Mouse (Mus musculus): ENCODE results near the gene Cit.
"Not testable (repeated sequence)": the region's sequence is repeated elsewhere in the genome, so short reads cannot be mapped to it uniquely, and the experiment has no call there.

Gene Cit

GRCm38 (mm10) chr5:115844766-115845634 is at the start of gene Cit:
TSS of gene Cit (plus strand) at chr5:115845278.
- peak; percentile 98 for DNase-seq (ENCODE audit: low read depth)

GRCm38 (mm10) chr5:115799016-115799894 is 45.8 kb upstream of the Cit start:
- peak; percentile 79 for DNase-seq (ENCODE audit: low read depth)

GRCm38 (mm10) chr5:115799895-115800232 is 45.2 kb upstream of the Cit start:
- no peak for DNase-seq (ENCODE audit: low read depth)

GRCm38 (mm10) chr5:115812262-115812661 is 32.8 kb upstream of the Cit start:
- DNase-seq (ENCODE audit: low read depth) = no peak

- DNase-seq (ENCODE audit: low read depth) = peak; percentile 48
Observed at GRCm38 (mm10) chr5:115817022-115817421, 28.1 kb upstream of the Cit start.

- not testable (repeated sequence) for DNase-seq (ENCODE audit: low read depth)
Observed at GRCm38 (mm10) chr5:115817655-115818054, 27.4 kb upstream of the Cit start.

- DNase-seq (ENCODE audit: low read depth) = peak; percentile 50
Observed at GRCm38 (mm10) chr5:115819966-115820365, 25.1 kb upstream of the Cit start.

- DNase-seq (ENCODE audit: low read depth) = peak; percentile 40
Observed at GRCm38 (mm10) chr5:115821200-115821599, 23.9 kb upstream of the Cit start.

- peak; percentile 36 for DNase-seq (ENCODE audit: low read depth)
Observed at GRCm38 (mm10) chr5:115821910-115822309, 23.2 kb upstream of the Cit start.

GRCm38 (mm10) chr5:115832754-115833153 is 12.3 kb upstream of the Cit start:
- no peak for DNase-seq (ENCODE audit: low read depth)

GRCm38 (mm10) chr5:115833806-115834205 is 11.3 kb upstream of the Cit start:
- not testable (repeated sequence) for DNase-seq (ENCODE audit: low read depth)

- DNase-seq (ENCODE audit: low read depth) = peak; percentile 54
Observed at GRCm38 (mm10) chr5:115835291-115835690, 9.8 kb upstream of the Cit start.

GRCm38 (mm10) chr5:115838059-115838458 is 7.0 kb upstream of the Cit start:
- DNase-seq (ENCODE audit: low read depth) = peak; percentile 34

GRCm38 (mm10) chr5:115840453-115840852 is 4.6 kb upstream of the Cit start:
- DNase-seq (ENCODE audit: low read depth) = peak; percentile 60

GRCm38 (mm10) chr5:115840946-115841775 is 3.9 kb upstream of the Cit start:
- peak; percentile 36 for DNase-seq (ENCODE audit: low read depth)

GRCm38 (mm10) chr5:115844368-115844765 is 711 bp upstream of the Cit start:
- DNase-seq (ENCODE audit: low read depth) = no peak

- DNase-seq (ENCODE audit: low read depth) = no peak
Observed at GRCm38 (mm10) chr5:115845635-115846174, 627 bp downstream of the Cit start.

GRCm38 (mm10) chr5:115847166-115847565 is 2.1 kb downstream of the Cit start:
- DNase-seq (ENCODE audit: low read depth) = no peak

- no peak for DNase-seq (ENCODE audit: low read depth)
Observed at GRCm38 (mm10) chr5:115848463-115848862, 3.4 kb downstream of the Cit start.

- no peak for DNase-seq (ENCODE audit: low read depth)
Observed at GRCm38 (mm10) chr5:115849263-115849829, 4.3 kb downstream of the Cit start.
